Mouse (Mus musculus) lung, embryonic 15.5 days (tissue): Measurements from ENCODE around the gene Maml2. TPM values are rescaled to one million over a fixed set of nuclear protein-coding genes. Genes with fewer than 3 reads are reported as not detected.

Source experiments
- ATAC-seq: fragments of 200-750 bp; cut with Nextera tagmentation; 2 replicates; pipeline ENCODE4 v1.8.0; 2017; ENCODE audit warnings: moderate number of reproducible peaks, borderline replicate concordance; ENCODE audit not compliant: low FRiP score, low TSS enrichment; ENCODE audit errors: extremely low read depth
- H3K27ac ChIP-seq: fragments of 300-500 bp; sonication (generic); 2 replicates; pipeline ENCODE4 v1.5.1; 2015; ENCODE audit warnings: moderate library complexity, mild to moderate bottlenecking, inconsistent platforms
- H3K27me3 ChIP-seq: fragments of 300-500 bp; sonication (generic); 2 replicates; pipeline ENCODE4 v1.6.1; 2015; ENCODE audit warnings: inconsistent platforms
- H3K36me3 ChIP-seq: fragments of 300-500 bp; sonication (generic); 2 replicates; pipeline ENCODE4 v1.6.1; 2015; ENCODE audit warnings: inconsistent platforms
- H3K4me1 ChIP-seq: fragments of 300-500 bp; sonication (generic); 2 replicates; pipeline ENCODE4 v1.6.1; 2015; ENCODE audit warnings: inconsistent platforms
- H3K4me2 ChIP-seq: fragments of 300-500 bp; sonication (generic); 2 replicates; pipeline ENCODE4 v1.6.1; 2015; ENCODE audit warnings: inconsistent platforms, mild to moderate bottlenecking, moderate library complexity
- H3K4me3 ChIP-seq: fragments of 300-500 bp; sonication (generic); 2 replicates; pipeline ENCODE4 v1.5.1; 2015; ENCODE audit warnings: mild to moderate bottlenecking, inconsistent platforms
- H3K9ac ChIP-seq: fragments of 300-500 bp; sonication (generic); 2 replicates; pipeline ENCODE4 v1.6.1; 2015; ENCODE audit warnings: inconsistent platforms
- H3K9me3 ChIP-seq: fragments of 300-500 bp; sonication (generic); 2 replicates; pipeline ENCODE4 v1.6.1; 2016; ENCODE audit warnings: inconsistent platforms
- WGBS: fragments of 180-500 bp; shearing (Covaris S2); methylation state at CpG from one replicate; pipeline ENCODE4 v1.1.7; 2015; 5-methylcytosine and 5-hydroxymethylcytosine counted together
- polyA plus RNA-seq: library from polyadenylated mRNA; unstranded; fragments of >200 nt; fragmentation: Nextera tagmentation; extraction: Ambion mirVana; gene quantifications from 2 replicates; pipeline ENCODE4 v1.2.1, GENCODE M21; 2015

The Maml2 gene
- polyA plus RNA-seq, 1 experiment from 2014 or later: 14.5 TPM

GRCm38 (mm10) chr9:13613325-13614268 is 315.8 kb downstream of the Maml2 start:
- ATAC-seq: peak; percentile 66; the same call in 1 of the 2 replicates
- 29% methylated on average over 8 of the region's 8 CpGs for WGBS

GRCm38 (mm10) chr9:13616383-13617009 is 318.7 kb downstream of the Maml2 start:
- 35% methylated on average over 5 of the region's 5 CpGs for WGBS
- H3K27ac ChIP-seq: peak overlapping the region; percentile 85

More at GRCm38 (mm10) chr9:13613325-13614268, 315.8 kb downstream of the Maml2 start:
- H3K4me1 ChIP-seq: peaks cover 44% of the 10 kb centered on the region
- no peaks in the 10 kb centered on the region for H3K36me3 ChIP-seq
- no peaks in the 10 kb centered on the region for H3K9me3 ChIP-seq
- peak overlapping the region; percentile 23; the same call in 1 of the 2 replicates for H3K4me2 ChIP-seq
- no peak overlapping the region for H3K4me3 ChIP-seq
- H3K27ac ChIP-seq: peak overlapping the region; percentile 85
- no peak overlapping the region for H3K9ac ChIP-seq
- H3K27me3 ChIP-seq: no peaks in the 10 kb centered on the region

GRCm38 (mm10) chr9:13620794-13621193 is 323.0 kb downstream of the Maml2 start:
- Histone ChIP-seq H3K27ac (no peak overlapping the region), H3K4me1 (peaks cover 8% of the 10 kb centered on the region), H3K4me2 (no peak overlapping the region), H3K4me3 (no peak overlapping the region), H3K9me3 (no peaks in the 10 kb centered on the region), H3K27me3 (no peaks in the 10 kb centered on the region), H3K9ac (no peak overlapping the region), H3K36me3 (no peaks in the 10 kb centered on the region; the same call in 1 of the 2 replicates)
- 82% methylated on average over 6 of the region's 6 CpGs for WGBS
- ATAC-seq: no peak

More at GRCm38 (mm10) chr9:13616383-13617009, 318.7 kb downstream of the Maml2 start:
- Histone ChIP-seq H3K9ac (no peak overlapping the region), H3K4me3 (no peak overlapping the region), H3K36me3 (no peaks in the 10 kb centered on the region; the same call in 1 of the 2 replicates), H3K4me1 (peaks cover 36% of the 10 kb centered on the region), H3K4me2 (no peak overlapping the region), H3K27me3 (no peaks in the 10 kb centered on the region), H3K9me3 (no peaks in the 10 kb centered on the region)
- no peak for ATAC-seq

GRCm38 (mm10) chr9:13621941-13622340 is 324.2 kb downstream of the Maml2 start:
- H3K36me3 ChIP-seq: no peaks in the 10 kb centered on the region; the same call in 1 of the 2 replicates
- H3K4me1 ChIP-seq: no peaks in the 10 kb centered on the region; the same call in 1 of the 2 replicates
- H3K9me3 ChIP-seq: no peaks in the 10 kb centered on the region
- no peaks in the 10 kb centered on the region for H3K27me3 ChIP-seq
- no peak overlapping the region for H3K4me2 ChIP-seq
- H3K4me3 ChIP-seq: no peak overlapping the region
- no peak overlapping the region for H3K9ac ChIP-seq
- 90% methylated on average over 3 of the region's 3 CpGs for WGBS
- H3K27ac ChIP-seq: no peak overlapping the region
- no peak for ATAC-seq

- H3K27me3 ChIP-seq: no peaks in the 10 kb centered on the region
- 80% methylated on average over 5 of the region's 5 CpGs for WGBS
- H3K9ac ChIP-seq: no peak overlapping the region
- no peaks in the 10 kb centered on the region; the same call in 1 of the 2 replicates for H3K36me3 ChIP-seq
- H3K4me2 ChIP-seq: no peak overlapping the region
- H3K27ac ChIP-seq: no peak overlapping the region
- H3K4me1 ChIP-seq: no peaks in the 10 kb centered on the region; the same call in 1 of the 2 replicates
- ATAC-seq: no peak
- no peaks in the 10 kb centered on the region for H3K9me3 ChIP-seq
- no peak overlapping the region for H3K4me3 ChIP-seq
These were observed 324.7 kb downstream of the Maml2 start for GRCm38 (mm10) chr9:13622426-13622825.

- Histone ChIP-seq H3K27ac (no peak overlapping the region), H3K9ac (no peak overlapping the region), H3K27me3 (no peaks in the 10 kb centered on the region), H3K36me3 (no peaks in the 10 kb centered on the region; the same call in 1 of the 2 replicates), H3K4me2 (no peak overlapping the region), H3K9me3 (no peaks in the 10 kb centered on the region), H3K4me1 (no peaks in the 10 kb centered on the region), H3K4me3 (no peak overlapping the region)
- no peak for ATAC-seq
- 85% methylated on average over 3 of the region's 3 CpGs for whole genome bisulfite sequencing
These were observed 326.2 kb downstream of the Maml2 start for GRCm38 (mm10) chr9:13623892-13624422.

- Histone ChIP-seq H3K27ac (no peak overlapping the region), H3K27me3 (no peaks in the 10 kb centered on the region), H3K4me3 (no peak overlapping the region), H3K9ac (no peak overlapping the region), H3K9me3 (no peaks in the 10 kb centered on the region), H3K4me1 (no peaks in the 10 kb centered on the region), H3K36me3 (no peaks in the 10 kb centered on the region; the same call in 1 of the 2 replicates), H3K4me2 (no peak overlapping the region)
- ATAC-seq: no peak
- 89% methylated on average over 1 of the region's 1 CpGs for WGBS
These were observed 327.0 kb downstream of the Maml2 start for GRCm38 (mm10) chr9:13624780-13625179.

GRCm38 (mm10) chr9:13625215-13625614 is 327.5 kb downstream of the Maml2 start:
- H3K4me1 ChIP-seq: no peaks in the 10 kb centered on the region
- no peaks in the 10 kb centered on the region; the same call in 1 of the 2 replicates for H3K36me3 ChIP-seq
- H3K9me3 ChIP-seq: no peaks in the 10 kb centered on the region
- H3K9ac ChIP-seq: no peak overlapping the region
- H3K4me2 ChIP-seq: no peak overlapping the region
- H3K27ac ChIP-seq: no peak overlapping the region
- H3K27me3 ChIP-seq: no peaks in the 10 kb centered on the region
- H3K4me3 ChIP-seq: no peak overlapping the region
- no peak for ATAC-seq
- WGBS: 93% methylated on average over 3 of the region's 3 CpGs

- Histone ChIP-seq H3K4me3 (no peak overlapping the region), H3K36me3 (no peaks in the 10 kb centered on the region; the same call in 1 of the 2 replicates), H3K27ac (no peak overlapping the region), H3K9me3 (no peaks in the 10 kb centered on the region), H3K4me2 (no peak overlapping the region), H3K9ac (no peak overlapping the region), H3K4me1 (no peaks in the 10 kb centered on the region), H3K27me3 (no peaks in the 10 kb centered on the region)
- 83% methylated on average over 3 of the region's 3 CpGs for WGBS
- no peak for ATAC-seq
These were observed 328.7 kb downstream of the Maml2 start for GRCm38 (mm10) chr9:13626480-13626879.

- Histone ChIP-seq H3K9ac (no peak overlapping the region), H3K27me3 (no peaks in the 10 kb centered on the region), H3K36me3 (no peaks in the 10 kb centered on the region), H3K4me1 (peaks cover 6% of the 10 kb centered on the region), H3K4me3 (no peak overlapping the region), H3K27ac (peak overlapping the region; percentile 66), H3K4me2 (no peak overlapping the region), H3K9me3 (no peaks in the 10 kb centered on the region)
- WGBS: 44% methylated on average over 1 of the region's 1 CpGs
- 0 out of 2 replicates have a peak, but pooled peaks have one; percentile 59 for ATAC-seq
These were observed 335.6 kb downstream of the Maml2 start for GRCm38 (mm10) chr9:13633371-13633770.

GRCm38 (mm10) chr9:13639655-13640054 is 341.9 kb downstream of the Maml2 start:
- H3K4me3 ChIP-seq: no peak overlapping the region
- H3K4me1 ChIP-seq: peaks cover 6% of the 10 kb centered on the region; the same call in 1 of the 2 replicates
- no peak overlapping the region for H3K9ac ChIP-seq
- ATAC-seq: no peak
- 41% methylated on average over 3 of the region's 3 CpGs for WGBS
- no peaks in the 10 kb centered on the region for H3K27me3 ChIP-seq
- no peak overlapping the region for H3K27ac ChIP-seq
- no peak overlapping the region for H3K4me2 ChIP-seq
- H3K9me3 ChIP-seq: no peaks in the 10 kb centered on the region
- no peaks in the 10 kb centered on the region for H3K36me3 ChIP-seq
